Mouse (Mus musculus) liver, embryonic 12.5 days (tissue): ENCODE measurements around the gene 1700061G19Rik. TPM values are rescaled to one million over a fixed set of nuclear protein-coding genes. Genes with fewer than 3 reads are reported as not detected.

Experiments
- ATAC-seq: fragments of 200-750 bp; cut with Nextera tagmentation; 2 replicates; pipeline ENCODE4 v1.8.0; 2017; ENCODE audit warnings: moderate number of reproducible peaks, mild to moderate bottlenecking, moderate library complexity
- H3K27ac ChIP-seq: fragments of 300-500 bp; sonication (generic); 2 replicates; pipeline ENCODE4 v1.5.1; 2016; ENCODE audit warnings: mild to moderate bottlenecking
- H3K27me3 ChIP-seq: fragments of 300-500 bp; sonication (generic); replicated peaks from 2 replicates; pipeline ENCODE4 v1.6.1; 2016; ENCODE audit warnings: mild to moderate bottlenecking, moderate library complexity
- H3K36me3 ChIP-seq: fragments of 300-500 bp; sonication (generic); 2 replicates; pipeline ENCODE4 v1.6.1; 2016; ENCODE audit warnings: mild to moderate bottlenecking, moderate library complexity
- H3K4me1 ChIP-seq: fragments of 300-500 bp; sonication (generic); 2 replicates; pipeline ENCODE4 v1.6.1; 2016
- H3K4me2 ChIP-seq: fragments of 300-500 bp; sonication (generic); 2 replicates; pipeline ENCODE4 v1.6.1; 2016; ENCODE audit warnings: mild to moderate bottlenecking, moderate library complexity
- H3K4me3 ChIP-seq: fragments of 300-500 bp; sonication (generic); 2 replicates; pipeline ENCODE4 v1.5.1; 2016; ENCODE audit warnings: mild to moderate bottlenecking, moderate library complexity
- H3K9ac ChIP-seq: fragments of 300-500 bp; sonication (generic); 2 replicates; pipeline ENCODE4 v1.6.1; 2016; ENCODE audit warnings: mild to moderate bottlenecking, moderate library complexity
- H3K9me3 ChIP-seq: fragments of 300-500 bp; sonication (generic); replicated peaks from 2 replicates; pipeline ENCODE4 v1.6.1; 2016; ENCODE audit warnings: mild to moderate bottlenecking, moderate library complexity
- WGBS: fragments of 180-500 bp; shearing (Covaris S2); methylation state at CpG from one replicate; pipeline ENCODE4 v1.1.7; 2016; ENCODE audit not compliant: insufficient replicate concordance; 5-methylcytosine and 5-hydroxymethylcytosine counted together
- polyA plus RNA-seq: library from polyadenylated mRNA; unstranded; fragments of >200 nt; fragmentation: Nextera tagmentation; extraction: Ambion mirVana; gene quantifications from 2 replicates; pipeline ENCODE4 v1.2.1, GENCODE M21; 2016

The 1700061G19Rik gene
- polyA plus RNA-seq, 1 experiment from 2014 or later = 0.08 TPM

DNA sequence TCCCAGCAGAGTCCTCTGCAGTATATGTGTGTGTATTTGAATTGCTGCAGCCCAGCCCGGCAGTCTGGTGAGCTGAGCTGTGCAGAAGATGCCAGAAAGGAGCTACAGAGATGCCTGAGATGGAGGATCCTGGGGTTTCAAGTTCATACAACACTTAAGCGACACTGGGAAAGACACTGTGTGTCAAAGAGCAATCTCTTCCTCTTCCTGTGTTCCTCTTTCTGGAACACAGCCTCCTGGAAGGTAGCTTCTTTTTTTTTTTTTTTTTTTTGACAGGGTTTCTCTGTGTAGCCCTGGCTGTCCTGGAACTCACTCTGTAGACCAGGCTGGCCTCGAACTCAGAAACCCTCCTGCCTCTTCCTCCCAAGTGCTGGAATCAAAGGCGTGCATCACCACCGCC lies 26.5 kb upstream of the 1700061G19Rik start:
- ATAC-seq = no peak
- Histone ChIP-seq H3K4me3 (no peak overlapping the region), H3K9ac (no peak overlapping the region), H3K4me1 (no peaks in the 10 kb centered on the region), H3K4me2 (no peak overlapping the region), H3K36me3 (no peaks in the 10 kb centered on the region), H3K27ac (no peak overlapping the region), H3K27me3 (peaks cover 42% of the 10 kb centered on the region), H3K9me3 (no peaks in the 10 kb centered on the region)
- 61% methylated on average over 5 of the region's 5 CpGs for WGBS

DNA sequence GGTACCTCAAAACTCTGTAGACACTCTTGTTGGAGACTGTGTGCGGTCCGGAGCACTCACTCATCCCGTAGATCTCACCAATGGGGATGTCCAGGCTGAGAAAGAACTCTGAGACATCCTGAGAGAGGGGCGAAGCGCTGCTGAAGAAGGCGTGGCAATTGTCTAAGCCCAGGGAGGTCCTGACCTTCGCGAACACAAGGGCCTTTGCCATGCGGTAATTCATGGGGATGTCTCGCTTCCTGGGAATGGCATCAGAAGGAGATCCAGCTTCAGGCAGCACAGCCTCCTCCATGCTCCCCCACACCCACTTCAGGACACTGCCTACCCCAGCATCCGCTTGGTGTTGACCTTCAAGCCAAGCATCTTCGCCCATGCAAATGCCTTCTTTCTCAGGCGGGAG lies 25.6 kb upstream of the 1700061G19Rik start:
- no peak overlapping the region for H3K27ac ChIP-seq
- H3K4me3 ChIP-seq = no peak overlapping the region
- peaks cover 41% of the 10 kb centered on the region for H3K27me3 ChIP-seq
- no peak for ATAC-seq
- no peaks in the 10 kb centered on the region for H3K9me3 ChIP-seq
- no peaks in the 10 kb centered on the region for H3K36me3 ChIP-seq
- WGBS = 70% methylated on average over 13 of the region's 13 CpGs
- no peaks in the 10 kb centered on the region for H3K4me1 ChIP-seq
- no peak overlapping the region for H3K4me2 ChIP-seq
- H3K9ac ChIP-seq = no peak overlapping the region

DNA sequence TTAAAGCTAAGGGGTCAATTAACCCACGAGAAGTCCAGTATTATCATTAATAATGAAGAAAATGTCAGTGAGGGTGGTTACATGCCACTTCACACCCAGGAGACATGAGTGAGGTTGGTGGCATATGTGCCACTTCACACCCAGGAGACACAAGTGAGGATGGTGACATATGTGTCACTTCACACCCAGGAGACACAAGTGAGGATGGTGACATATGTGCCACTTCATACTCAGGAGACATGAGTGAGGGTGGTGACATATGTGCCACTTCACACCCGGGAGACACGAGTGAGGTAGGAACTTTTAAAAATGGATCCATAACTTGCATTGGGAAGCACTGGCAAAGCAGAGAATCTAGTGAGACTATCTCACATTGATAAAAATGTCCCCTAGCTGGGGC lies 24.1 kb upstream of the 1700061G19Rik start:
- 59% methylated on average over 3 of the region's 3 CpGs for WGBS
- no peak overlapping the region for H3K9ac ChIP-seq
- 0 out of 2 replicates have a peak, but pooled peaks cover 5% of the 10 kb centered on the region for H3K4me1 ChIP-seq
- peaks cover 37% of the 10 kb centered on the region for H3K27me3 ChIP-seq
- H3K4me3 ChIP-seq = no peak overlapping the region
- no peaks in the 10 kb centered on the region for H3K36me3 ChIP-seq
- ATAC-seq = no peak
- no peaks in the 10 kb centered on the region for H3K9me3 ChIP-seq
- no peak overlapping the region for H3K27ac ChIP-seq
- no peak overlapping the region for H3K4me2 ChIP-seq

DNA sequence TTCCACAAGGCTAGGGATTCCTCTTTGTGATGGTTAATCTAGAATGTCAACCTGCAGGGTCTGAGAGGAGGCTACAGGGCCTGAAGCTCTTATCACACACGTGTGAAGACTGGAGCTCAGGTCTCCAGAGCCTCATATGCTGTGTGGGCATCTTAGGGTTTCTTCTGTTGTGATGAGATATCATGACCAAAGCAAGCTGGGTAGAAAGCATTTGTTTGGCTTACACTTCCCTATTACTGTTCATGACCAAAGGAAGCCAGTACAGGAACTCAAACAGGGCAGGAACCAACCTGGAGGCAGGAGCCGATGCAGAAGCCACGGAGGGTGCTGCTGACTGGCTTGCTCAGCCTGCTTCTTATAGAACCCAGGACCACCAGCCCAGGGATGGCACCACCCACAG lies 19.9 kb upstream of the 1700061G19Rik start:
- 25% methylated on average over 3 of the region's 3 CpGs for WGBS
- ATAC-seq = no peak
- H3K27ac ChIP-seq = no peak overlapping the region
- no peak overlapping the region for H3K4me3 ChIP-seq
- peaks cover 5% of the 10 kb centered on the region for H3K27me3 ChIP-seq
- H3K9ac ChIP-seq = no peak overlapping the region
- H3K4me1 ChIP-seq = 0 out of 2 replicates have a peak, but pooled peaks cover 5% of the 10 kb centered on the region
- no peaks in the 10 kb centered on the region for H3K36me3 ChIP-seq
- H3K9me3 ChIP-seq = no peaks in the 10 kb centered on the region
- H3K4me2 ChIP-seq = no peak overlapping the region

DNA sequence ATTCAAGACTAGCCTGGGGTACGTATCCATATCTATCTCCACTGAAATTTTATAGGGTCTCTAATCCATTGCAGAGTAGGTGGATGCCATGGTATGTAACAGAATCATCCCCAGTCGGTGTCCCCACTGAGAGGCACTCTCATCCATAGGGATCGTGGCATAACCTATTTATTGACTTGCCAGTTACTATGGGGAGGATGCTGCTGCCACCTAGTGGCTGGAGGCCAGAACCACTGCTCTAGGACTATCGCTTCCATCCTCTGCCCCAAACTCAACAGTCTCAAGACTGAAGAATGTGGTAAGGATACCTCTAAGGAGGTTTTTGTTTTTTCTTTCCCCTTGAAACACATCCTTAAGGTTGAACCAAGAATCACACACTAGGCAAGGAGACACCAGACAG lies 17.1 kb upstream of the 1700061G19Rik start:
- WGBS = 46% methylated on average over 4 of the region's 4 CpGs
- Histone ChIP-seq H3K4me3 (no peak overlapping the region), H3K9me3 (no peaks in the 10 kb centered on the region), H3K27me3 (peaks cover 5% of the 10 kb centered on the region; the same call in 1 of the 2 replicates), H3K4me2 (no peak overlapping the region), H3K9ac (no peak overlapping the region), H3K27ac (no peak overlapping the region), H3K36me3 (no peaks in the 10 kb centered on the region), H3K4me1 (peaks cover 12% of the 10 kb centered on the region)
- no peak for ATAC-seq

DNA sequence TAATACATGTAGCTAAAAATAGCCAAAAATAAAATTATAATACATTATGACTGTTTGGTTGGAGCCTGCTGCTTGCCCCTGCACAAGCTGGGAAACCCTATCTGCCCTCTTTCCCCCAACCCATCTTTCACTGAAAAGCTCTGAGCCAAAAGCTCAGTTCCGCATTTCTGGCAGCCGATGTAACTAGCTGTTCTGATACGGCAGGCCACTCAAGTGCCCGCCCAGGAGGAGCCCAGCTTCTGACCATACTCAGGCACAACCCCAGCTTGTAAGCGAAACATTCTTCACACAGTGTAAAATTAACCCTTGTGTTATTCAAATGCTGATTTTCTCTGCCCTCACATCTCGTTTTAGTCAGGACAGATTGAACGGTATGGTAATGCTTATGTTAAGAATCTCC lies 16.4 kb upstream of the 1700061G19Rik start:
- Histone ChIP-seq H3K36me3 (no peaks in the 10 kb centered on the region), H3K27ac (no peak overlapping the region), H3K4me3 (no peak overlapping the region), H3K9ac (no peak overlapping the region), H3K9me3 (no peaks in the 10 kb centered on the region), H3K4me1 (peaks cover 12% of the 10 kb centered on the region), H3K27me3 (peaks cover under 1% of the 10 kb centered on the region; the same call in 1 of the 2 replicates), H3K4me2 (no peak overlapping the region)
- WGBS = 46% methylated on average over 7 of the region's 7 CpGs
- ATAC-seq = no peak

DNA sequence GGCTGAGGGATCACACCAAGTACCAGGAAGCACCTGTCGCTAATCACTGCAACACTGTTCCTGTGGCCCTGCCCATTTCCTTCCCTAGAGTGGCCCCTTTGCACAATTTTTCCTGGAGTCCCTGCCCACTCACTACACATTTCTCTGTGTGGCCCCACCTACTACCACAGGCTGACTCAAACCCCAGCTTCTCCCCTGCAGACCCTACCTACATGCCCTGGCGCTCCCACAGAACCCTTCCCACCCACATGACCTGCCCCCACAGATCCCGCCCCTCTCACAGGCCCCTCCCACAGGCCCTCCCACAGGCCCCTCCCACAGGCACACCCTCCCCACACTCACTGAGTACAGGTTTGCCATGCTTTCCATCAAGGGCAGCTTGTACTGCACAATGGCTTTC lies 14.1 kb upstream of the 1700061G19Rik start:
- ATAC-seq = peak; percentile 71
- Histone ChIP-seq H3K27me3 (0 out of 2 replicates have a peak, but pooled peaks cover 3% of the 10 kb centered on the region), H3K4me2 (no peak overlapping the region), H3K4me3 (no peak overlapping the region), H3K9ac (no peak overlapping the region), H3K4me1 (peaks cover 7% of the 10 kb centered on the region), H3K9me3 (no peaks in the 10 kb centered on the region), H3K27ac (no peak overlapping the region), H3K36me3 (no peaks in the 10 kb centered on the region)
- 9% methylated on average over 3 of the region's 3 CpGs for WGBS

DNA sequence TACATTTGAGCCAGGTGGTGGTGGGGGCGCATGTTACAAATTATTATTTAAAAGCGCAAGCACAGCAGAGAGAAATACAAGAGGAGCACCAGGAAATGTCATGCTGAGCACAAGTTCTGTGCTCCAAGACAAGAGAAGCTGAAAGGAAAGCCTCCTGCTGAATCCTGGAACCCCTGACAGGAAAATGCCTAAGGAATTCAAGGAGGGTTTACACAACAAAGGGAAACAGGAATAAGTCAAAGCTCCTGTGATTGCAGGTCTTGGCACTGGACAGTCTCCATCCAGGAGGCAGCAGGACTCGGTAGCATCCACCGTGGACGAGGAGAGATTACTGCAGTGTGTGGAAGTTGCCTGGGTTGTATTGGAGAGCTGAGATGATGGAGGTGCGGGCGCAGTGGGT lies 9.2 kb upstream of the 1700061G19Rik start:
- Histone ChIP-seq H3K27ac (no peak overlapping the region), H3K4me1 (peaks cover 16% of the 10 kb centered on the region), H3K9ac (no peak overlapping the region), H3K4me3 (no peak overlapping the region), H3K4me2 (no peak overlapping the region), H3K9me3 (peaks cover 9% of the 10 kb centered on the region), H3K36me3 (no peaks in the 10 kb centered on the region), H3K27me3 (0 out of 2 replicates have a peak, but pooled peaks cover 3% of the 10 kb centered on the region)
- no peak for ATAC-seq
- 75% methylated on average over 7 of the region's 7 CpGs for WGBS

DNA sequence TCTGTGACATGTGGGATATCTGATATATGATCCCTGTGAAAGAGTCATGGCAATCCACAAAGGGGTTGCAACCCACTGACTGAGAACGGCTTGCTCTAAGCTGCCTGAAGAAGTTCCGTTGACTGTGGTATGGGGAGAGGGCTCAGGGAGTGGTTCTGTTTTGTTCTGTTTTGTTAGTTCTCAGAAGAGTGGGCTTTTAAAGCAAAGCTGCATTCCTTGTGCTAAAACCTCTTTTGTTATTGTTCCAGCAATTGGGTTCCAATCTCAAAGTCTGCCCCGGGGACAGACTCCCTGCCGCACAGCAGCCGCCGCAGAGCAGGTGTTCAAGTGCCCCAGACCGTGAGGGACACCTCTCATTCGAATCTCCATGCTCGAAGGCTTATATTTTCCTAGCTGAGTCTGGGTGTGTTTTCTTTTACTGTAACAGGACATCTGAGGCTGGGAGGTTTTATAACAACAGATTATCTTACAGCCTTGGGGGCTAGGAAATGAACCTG lies 5.7 kb upstream of the 1700061G19Rik start:
- 82% methylated on average over 9 of the region's 9 CpGs for WGBS
- H3K4me2 ChIP-seq = no peak overlapping the region
- H3K4me1 ChIP-seq = peaks cover 9% of the 10 kb centered on the region
- ATAC-seq = no peak
- H3K9ac ChIP-seq = no peak overlapping the region
- H3K27me3 ChIP-seq = 0 out of 2 replicates have a peak, but pooled peaks cover 12% of the 10 kb centered on the region
- H3K9me3 ChIP-seq = peaks cover 9% of the 10 kb centered on the region
- H3K4me3 ChIP-seq = no peak overlapping the region
- no peak overlapping the region for H3K27ac ChIP-seq
- H3K36me3 ChIP-seq = no peaks in the 10 kb centered on the region

DNA sequence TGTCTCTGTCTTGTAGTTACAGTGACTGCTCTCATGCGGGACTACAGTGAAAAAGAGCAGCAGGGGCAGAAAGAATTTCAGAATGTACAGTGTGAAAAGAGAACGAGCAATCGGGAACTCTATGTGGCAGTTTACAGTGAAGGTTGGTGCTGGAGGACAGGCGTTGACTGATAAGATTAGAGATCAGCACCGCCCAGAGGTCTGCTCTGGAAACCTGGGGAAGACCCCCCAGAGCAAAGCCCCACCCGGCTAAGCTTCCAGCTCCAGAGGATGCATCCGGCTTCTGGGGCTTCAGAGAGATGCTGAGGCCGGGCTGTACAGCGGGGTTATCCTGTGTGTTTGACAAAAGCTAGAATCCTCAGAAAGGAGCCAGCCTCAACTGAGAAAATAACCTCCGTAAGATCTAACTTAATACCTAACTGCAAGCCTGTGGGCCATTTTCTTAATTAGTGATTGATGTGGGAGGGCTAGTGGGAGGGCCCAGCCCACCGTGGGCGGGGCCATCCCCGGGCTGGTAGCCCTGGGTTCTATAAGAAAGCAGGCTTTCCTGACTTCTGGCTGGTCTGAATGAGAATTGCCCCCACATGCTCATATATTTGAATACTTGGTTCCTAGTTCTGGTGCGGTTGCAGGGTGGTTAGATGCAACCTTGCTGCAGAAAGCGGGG lies 4.9 kb upstream of the 1700061G19Rik start:
- H3K4me1 ChIP-seq = peaks cover 9% of the 10 kb centered on the region
- ATAC-seq = no peak
- no peak overlapping the region for H3K4me2 ChIP-seq
- H3K27me3 ChIP-seq = peaks cover 19% of the 10 kb centered on the region; the same call in 1 of the 2 replicates
- peaks cover 9% of the 10 kb centered on the region for H3K9me3 ChIP-seq
- 44% methylated on average over 15 of the region's 15 CpGs for whole genome bisulfite sequencing
- no peak overlapping the region for H3K9ac ChIP-seq
- no peaks in the 10 kb centered on the region for H3K36me3 ChIP-seq
- no peak overlapping the region for H3K4me3 ChIP-seq
- H3K27ac ChIP-seq = no peak overlapping the region

DNA sequence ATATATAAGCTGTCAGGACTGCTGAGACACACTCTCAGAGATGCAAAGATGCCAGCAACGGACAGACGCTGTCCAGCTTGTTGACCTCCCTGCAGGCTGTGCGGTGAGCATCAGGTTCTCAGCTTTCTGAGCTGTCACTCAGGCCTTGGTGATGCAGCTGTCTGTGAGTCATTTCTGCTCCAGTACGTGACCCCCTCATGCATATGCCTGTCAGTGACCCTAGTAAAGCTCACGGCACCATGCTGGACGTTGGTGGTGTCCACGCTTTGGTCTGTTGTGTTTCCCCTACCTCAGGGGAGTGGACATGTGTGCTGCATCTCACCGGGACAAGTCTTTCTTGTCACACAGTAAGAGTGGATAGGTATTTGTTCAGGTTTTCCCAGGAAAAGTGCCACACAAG lies 3.5 kb upstream of the 1700061G19Rik start:
- Histone ChIP-seq H3K4me3 (no peak overlapping the region), H3K27me3 (peaks cover 21% of the 10 kb centered on the region; the same call in 1 of the 2 replicates), H3K36me3 (no peaks in the 10 kb centered on the region), H3K4me2 (no peak overlapping the region), H3K27ac (no peak overlapping the region), H3K4me1 (peaks cover 9% of the 10 kb centered on the region), H3K9me3 (peaks cover 7% of the 10 kb centered on the region), H3K9ac (no peak overlapping the region)
- no peak for ATAC-seq
- WGBS = 74% methylated on average over 8 of the region's 8 CpGs

DNA sequence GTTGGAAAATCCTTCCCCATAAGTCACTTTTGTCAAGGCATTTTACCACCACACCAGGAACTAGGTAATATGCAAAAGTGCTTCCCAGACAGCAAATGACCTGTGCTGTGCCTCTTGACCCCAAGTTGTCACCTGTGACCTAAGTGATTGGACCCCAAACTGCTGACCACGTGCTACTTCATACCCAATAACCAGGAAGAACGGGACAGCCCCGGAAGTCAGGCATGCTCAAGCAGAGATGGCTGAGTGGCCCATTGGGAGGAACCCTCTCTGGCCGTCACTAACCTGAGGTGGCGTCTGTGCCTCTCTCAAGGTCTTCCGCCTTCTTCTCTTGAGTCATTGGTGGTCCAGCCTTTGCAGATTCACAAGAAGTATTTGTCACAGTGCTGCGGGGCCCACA lies 2.8 kb upstream of the 1700061G19Rik start:
- no peaks in the 10 kb centered on the region for H3K36me3 ChIP-seq
- peaks cover 9% of the 10 kb centered on the region for H3K4me1 ChIP-seq
- WGBS = 65% methylated on average over 7 of the region's 7 CpGs
- no peak overlapping the region for H3K9ac ChIP-seq
- peaks cover under 1% of the 10 kb centered on the region; the same call in 1 of the 2 replicates for H3K9me3 ChIP-seq
- no peak overlapping the region for H3K27ac ChIP-seq
- no peak overlapping the region for H3K4me3 ChIP-seq
- no peak for ATAC-seq
- no peak overlapping the region for H3K4me2 ChIP-seq
- H3K27me3 ChIP-seq = peaks cover 21% of the 10 kb centered on the region; the same call in 1 of the 2 replicates
